Mouse (Mus musculus) cerebellum, adult 11-12 months (tissue): ENCODE results near the gene Tm4sf5.
A peak's percentile ranks its signal among the peaks of the same experiment; 100 is the strongest.
"Not testable (repeated sequence)": the region's sequence is repeated elsewhere in the genome, so short reads cannot be mapped to it uniquely, and the experiment has no call there.

Experiments used
- DNase-seq: peaks from one replicate; pipeline ENCODE4 v3.0.0; 2022

Tm4sf5 gene

DNA sequence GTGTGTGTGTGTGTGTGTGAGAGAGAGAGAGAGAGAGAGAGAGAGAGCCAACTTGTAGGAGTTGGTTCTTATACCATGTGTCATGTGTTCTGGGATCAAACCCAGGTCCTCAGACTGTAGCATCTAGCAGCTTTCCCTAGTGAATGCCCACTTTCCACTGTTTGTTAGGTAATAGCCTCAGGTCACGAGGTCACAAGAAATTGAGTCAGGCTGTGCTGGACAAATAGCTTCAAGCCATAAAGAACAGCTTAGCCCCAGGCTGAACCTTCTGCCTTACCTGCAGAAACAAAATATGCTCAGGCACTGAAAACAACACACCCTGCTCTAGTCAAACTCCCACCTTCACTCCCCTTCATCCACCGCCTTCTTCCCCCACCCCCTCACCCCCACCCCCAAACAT, 6.2 kb downstream of the Tm4sf5 start:
- DNase-seq, result no peak

DNA sequence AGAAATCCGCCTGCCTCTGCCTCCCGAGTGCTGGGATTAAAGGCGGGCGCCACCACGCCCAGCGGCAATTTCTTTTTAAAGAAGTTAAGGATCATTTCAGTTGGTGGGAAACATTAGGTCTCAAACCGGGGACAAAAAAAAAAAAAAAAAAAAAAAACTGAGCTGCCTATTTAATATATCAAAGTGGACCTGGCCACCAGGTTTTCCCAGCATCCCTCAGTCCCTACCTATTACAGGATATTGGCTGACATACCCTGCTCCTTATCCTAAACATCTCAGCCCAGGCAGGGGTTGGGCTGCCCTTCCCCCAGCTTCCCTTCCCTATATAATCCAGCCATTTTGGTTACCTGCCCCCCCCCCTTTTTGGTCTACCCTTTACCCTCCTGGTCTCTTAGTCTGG, 6.8 kb downstream of the Tm4sf5 start:
- DNase-seq, result no peak

DNA sequence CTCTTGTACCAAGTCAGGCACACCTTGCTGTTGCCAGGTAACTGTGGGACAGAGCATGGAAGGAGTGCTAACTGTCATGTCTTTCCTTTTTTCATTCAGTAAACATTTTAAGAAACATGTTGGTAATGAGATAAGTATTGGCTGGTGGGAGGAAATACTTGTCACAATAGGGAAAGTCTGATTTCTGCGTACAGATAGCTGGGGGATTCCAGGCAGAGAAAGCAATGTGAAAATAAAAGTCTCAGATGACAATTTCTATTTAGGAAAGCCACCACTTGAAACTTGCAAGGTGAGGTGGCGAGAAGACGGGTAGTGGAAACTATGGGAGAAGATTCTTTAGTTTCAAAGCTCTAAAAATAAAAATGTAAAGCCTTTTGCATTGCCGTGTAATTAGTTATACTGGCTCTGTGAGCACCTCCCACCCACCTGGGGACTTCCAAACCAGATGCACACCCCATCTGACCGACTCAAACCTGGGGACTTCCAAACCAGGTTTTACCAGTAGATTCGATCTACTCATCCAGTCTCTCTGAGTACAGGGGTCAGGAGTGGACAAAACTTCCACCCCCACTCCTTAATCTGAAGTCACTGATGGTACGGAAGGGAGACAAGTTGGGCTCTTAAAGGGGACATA, 7.8 kb downstream of the Tm4sf5 start:
- no peak for DNase-seq

DNA sequence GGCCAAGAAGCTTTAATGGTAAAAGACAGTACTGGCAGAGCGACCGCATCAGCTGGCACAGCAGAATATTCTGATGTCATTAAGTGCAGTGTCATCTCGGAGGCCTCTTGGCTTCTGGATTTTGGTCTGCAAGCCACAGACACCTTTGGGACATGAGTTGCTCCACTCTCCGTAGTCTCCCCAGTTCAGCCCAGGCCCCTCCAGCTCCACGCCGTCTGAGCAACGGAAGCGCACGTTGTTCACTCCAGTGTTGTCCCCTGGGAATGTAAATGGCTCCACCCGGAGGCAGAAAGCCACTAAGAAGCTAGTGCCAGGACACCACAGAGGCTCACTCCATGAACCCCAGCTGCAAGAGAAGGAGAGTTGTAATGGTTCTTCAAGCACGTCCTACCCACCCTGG, 8.5 kb downstream of the Tm4sf5 start:
- DNase-seq, result no peak

DNA sequence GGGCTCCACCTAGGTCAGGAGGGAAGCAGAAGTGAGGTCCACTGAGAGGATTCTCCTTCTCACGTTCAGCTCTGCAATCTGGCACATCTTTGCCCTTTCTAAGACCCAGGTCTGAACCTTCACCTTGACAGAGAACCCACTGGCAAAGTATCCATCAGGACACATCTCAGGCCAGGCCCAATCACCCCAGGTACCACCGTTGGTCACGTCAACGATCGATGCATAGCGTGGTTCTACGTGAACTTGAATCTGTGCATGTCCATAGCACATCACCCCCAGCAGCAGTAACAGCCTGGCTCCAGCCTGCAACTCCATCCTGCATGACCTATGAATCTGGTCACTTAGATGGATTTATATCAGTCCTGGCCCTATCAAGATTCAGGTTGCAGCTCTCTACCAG, 9.2 kb downstream of the Tm4sf5 start, which contains the start of gene Vmo1:
Vmo1 (minus strand) TSS at position 329 of the 400 bp plus-strand sequence.
- no peak for DNase-seq

DNA sequence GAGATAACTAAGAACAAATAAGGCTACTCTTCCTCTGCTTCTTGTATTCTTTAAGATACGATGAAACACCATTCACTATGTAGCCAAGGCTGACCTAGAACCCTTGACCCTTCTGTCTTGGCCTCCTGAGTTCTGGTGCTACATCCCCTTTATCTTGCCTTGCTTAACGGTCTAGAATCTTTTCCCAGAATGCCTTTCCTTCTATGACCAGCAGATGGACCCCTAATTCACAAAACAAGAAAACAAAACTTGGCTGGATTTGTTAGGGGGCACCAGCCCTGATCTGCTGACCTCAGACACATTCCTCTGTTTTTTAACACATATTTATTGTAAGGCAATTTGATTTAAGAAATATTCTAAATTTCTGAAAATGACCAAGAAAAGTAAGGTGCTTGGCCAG, 11.3 kb downstream of the Tm4sf5 start:
- no peak for DNase-seq

DNA sequence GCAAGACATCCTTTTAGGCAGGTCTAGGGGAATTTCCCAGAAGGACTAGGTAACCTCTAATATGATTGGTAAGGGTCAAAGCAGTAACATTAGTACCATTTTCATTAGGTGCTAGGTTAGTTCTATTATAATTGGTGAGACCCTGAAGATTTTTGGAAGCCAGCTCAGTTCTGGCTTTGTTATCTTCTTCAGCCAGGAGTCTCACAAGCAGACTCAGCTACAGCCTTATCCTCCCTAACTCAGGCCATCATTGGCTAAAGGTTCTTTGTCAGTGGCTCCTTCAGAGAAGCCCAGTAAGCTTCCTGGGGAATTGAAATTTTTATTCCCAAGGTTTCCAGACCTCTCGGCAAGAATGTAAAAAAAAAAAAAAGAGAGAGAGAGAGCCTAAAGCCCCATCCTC, 13.4 kb downstream of the Tm4sf5 start:
- no peak for DNase-seq

DNA sequence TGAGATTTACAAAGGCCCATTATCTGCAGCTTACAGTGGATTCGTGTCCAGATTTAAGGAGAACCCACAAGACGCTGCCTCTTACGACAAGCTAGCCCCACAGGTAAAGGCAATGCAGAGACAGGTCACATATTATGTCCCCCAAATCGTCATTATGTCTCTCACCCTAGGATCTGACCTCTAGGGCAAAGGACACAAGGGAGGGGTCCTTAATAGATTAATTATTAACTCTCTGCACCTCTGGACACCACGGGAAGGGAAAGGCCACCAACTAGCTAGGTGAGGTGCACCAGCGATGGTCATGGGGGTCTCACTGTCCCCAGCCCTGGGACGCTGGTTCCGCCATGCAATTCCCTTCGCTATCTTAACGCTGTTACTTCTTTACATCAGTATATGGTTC, 13.9 kb downstream of the Tm4sf5 start, which contains the start of gene Gltpd2:
Gltpd2 (plus strand) TSS at position 274 of the 400 bp plus-strand sequence.
- no peak for DNase-seq

DNA sequence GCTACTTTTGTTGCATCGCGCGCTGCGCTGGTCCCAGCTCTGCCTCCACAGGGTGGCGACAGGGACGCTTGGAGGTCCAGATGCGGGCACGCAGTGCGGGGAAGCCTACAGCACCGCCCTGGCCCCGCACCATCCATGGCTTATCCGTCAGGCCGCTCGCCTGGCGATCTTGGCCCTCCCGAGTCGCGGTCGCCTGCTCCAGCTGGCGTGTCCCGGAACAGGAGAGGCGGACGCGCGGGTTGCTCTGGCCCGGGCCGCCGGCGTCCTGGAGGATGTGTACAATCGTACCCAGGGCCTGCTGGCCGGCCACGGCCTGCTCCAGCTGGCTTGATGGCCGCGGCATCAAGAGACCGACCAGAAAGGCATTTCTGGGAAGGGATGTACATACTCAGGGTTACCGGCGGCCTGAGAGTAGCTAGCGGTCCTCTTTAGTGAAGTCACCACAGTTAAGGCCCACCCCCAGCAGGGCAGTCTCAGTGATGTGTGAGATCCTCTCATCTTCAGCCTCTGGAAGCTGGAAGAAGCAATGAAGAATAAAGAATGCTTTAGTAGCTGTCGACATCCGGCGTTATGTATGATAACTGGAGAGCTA, 15.2 kb downstream of the Tm4sf5 start:
- DNase-seq, result peak; percentile 43

DNA sequence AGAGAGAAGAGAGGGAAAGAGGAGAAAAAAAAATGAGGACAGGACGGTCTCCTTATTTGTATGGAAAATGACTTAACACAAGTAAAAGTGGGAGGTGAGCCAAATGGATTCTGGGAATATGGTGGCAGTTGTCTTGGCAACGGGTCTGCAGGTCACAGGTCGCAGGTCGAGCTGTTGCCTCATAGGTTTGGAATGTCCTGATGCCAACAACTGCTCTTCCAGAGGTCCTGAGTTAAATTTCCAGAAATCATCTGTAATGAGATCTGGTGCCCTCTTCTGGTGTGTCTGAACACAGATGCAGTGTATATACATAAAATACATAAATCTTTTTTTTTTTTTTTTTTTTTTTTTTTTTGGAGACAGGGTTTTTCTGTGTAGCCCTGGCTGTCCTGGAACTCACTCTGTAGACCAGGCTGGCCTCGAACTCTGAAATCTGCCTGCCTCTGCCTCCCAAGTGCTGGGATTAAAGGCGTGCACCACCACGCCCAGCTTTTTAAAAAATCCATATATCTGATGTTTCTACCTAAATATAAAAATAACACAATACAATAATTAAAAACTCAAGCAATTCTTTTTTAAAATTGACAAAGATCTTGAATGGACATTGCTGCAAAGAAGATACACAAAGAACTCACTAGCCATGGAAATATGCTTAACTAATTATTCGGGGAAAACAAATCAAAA, 18.4 kb downstream of the Tm4sf5 start:
- DNase-seq, result peak; percentile 25

DNA sequence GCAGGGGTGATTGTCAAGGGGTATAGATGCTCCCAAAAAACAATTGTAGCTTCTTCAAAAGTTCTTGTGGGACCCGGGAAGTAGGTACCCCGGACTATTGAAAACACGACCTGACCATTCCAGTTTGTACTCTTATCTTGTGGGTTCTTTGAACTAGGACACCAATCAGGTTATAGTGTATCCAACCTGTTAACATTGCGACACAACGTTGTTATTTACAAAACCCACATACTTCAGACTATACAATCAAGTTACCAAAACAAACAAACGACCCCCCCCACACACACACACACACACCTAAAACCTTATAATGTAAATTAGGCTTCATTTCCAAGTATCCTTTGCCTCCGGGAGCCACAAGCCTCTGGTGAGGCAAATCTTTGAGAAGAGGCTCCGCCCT, 19.7 kb downstream of the Tm4sf5 start:
- no peak for DNase-seq

DNA sequence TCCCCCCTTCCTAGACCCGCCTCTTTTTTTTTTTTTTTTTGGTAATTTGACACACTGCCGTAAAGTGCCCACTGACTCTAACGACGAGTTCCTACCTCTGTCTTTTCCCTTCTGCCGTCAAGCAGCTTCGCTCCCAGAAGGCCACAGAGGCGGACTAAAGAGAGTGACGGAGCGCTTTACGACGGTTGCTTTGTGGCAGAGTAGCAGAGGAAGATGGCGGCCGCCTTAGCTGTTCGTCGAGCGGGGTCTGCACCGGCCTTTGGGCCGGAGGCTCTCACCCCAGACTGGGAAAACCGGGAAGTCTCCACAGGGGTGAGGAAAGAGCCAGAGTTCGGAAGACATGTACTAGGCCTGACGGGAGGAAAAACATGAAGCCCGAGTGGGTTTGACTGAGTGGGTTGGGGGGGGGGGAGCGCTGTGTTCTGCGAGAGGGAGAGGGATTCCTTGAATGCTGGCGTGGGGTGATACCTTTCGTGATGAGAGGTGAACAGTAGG, 20.2 kb downstream of the Tm4sf5 start, which contains the start of gene Psmb6:
Psmb6 (plus strand) TSS at position 184 of the 495 bp plus-strand sequence.
- peak; percentile 95 for DNase-seq

DNA sequence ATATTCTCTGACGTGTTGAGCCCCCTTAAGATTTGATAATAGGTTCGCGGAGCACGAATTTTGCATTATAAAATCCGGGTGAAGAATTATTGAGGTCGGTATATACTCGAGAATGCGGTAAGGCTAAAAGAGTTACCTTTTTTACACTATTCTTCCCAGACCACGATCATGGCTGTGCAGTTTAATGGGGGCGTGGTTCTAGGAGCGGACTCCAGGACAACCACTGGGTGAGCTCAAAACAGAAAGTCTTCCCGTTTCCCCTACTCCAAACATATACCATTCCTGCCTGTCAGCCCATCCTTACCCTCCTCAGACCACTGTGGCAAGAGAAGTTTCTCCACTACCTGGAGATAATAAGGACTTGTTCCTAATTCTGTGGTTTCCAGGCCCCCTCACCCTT, 20.7 kb downstream of the Tm4sf5 start:
- no peak for DNase-seq

DNA sequence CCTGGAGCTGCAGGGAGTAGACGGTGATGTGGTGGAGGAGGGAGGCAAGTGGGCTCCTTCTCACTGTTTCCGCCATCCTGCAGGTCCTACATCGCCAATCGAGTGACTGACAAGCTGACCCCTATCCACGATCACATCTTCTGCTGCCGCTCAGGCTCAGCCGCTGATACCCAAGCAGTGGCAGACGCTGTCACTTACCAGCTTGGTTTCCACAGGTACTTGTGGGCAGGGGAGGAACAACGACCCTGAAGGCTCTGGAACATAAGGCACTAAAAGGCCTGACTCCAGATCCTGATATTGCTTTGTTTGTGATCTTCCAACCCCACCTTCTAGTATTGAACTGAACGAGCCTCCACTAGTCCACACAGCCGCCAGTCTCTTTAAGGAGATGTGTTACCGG, 21.2 kb downstream of the Tm4sf5 start:
- DNase-seq, result peak; percentile 21

DNA sequence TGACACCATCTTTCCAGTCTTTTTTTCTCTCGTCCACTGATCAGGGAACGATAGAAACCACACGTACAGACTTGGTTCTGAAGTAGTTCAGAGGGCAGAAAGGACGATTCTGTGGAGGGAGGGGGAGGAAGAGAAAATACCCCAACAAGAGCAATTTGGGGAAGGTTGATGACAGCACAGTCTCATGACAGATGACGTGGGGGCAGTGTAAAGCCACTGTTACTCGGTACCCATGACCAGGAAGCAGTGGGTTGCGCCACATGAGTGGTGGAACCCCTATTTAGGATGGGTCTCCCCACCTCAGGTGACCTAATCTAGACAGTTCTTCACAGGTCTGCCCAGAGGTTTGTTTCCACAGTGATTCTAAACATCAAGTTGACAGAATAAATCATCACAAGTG, 23.6 kb downstream of the Tm4sf5 start:
- no peak for DNase-seq

DNA sequence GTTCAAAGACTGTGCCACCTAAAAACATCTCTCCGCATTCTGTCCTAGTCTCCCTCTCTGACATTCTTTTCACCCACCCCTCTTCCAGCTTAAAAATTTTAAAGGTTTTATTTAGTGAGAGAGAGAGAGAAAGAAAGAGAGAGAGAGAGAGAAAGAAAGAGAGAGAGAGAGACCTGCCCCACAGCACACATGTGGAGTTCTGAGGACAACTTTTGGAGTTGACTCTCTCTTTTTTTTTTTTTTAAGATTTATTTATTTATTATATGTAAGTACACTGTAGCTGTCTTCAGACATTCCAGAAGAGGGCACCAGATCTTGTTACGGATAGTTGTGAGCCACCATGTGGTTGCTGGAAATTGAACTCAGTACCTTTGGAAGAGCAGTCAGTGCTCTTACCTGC, 26.0 kb downstream of the Tm4sf5 start:
- not testable (repeated sequence) for DNase-seq

DNA sequence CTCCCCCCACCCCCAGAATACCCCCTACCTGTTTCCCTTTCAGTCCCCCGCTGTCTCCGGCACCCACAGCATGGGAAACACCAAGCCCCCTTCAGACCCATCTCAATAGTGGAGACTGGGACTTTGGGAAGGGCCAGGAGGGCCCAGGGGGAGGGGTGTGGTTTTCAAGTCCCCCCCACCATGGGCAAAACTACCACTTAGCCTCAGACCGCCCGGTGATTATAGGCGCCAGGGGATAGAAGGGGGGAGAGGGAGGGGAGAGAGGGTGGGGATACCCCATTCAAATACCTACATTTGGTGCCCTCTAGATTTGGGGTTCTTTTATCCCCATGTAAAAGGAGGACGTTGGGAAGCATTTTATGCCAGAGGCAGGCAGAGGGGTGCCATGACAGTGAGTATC, 27.8 kb downstream of the Tm4sf5 start, which contains the start of gene Gm40193:
Gm40193 (minus strand) TSS at position 101 of the 400 bp plus-strand sequence.
- DNase-seq, result no peak

DNA sequence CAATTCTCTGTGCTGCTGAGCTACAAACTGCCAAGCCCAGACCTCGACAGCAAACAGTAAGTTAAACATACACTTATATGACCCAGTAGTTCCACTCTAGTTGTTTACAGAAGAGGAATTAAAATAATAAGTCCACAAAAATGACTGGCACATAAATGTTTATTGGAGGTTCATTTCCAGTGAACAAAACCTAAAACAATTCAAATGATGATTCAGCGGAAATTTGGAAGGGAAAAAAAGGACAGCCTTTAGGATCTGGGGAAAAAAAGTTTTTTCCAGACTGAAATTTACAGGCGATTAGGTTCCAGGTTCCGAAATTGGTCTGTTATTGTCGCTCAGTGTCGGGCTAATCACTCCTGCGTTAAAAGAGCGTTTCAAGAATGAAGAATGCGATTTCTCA, 34.4 kb downstream of the Tm4sf5 start:
- no peak for DNase-seq

DNA sequence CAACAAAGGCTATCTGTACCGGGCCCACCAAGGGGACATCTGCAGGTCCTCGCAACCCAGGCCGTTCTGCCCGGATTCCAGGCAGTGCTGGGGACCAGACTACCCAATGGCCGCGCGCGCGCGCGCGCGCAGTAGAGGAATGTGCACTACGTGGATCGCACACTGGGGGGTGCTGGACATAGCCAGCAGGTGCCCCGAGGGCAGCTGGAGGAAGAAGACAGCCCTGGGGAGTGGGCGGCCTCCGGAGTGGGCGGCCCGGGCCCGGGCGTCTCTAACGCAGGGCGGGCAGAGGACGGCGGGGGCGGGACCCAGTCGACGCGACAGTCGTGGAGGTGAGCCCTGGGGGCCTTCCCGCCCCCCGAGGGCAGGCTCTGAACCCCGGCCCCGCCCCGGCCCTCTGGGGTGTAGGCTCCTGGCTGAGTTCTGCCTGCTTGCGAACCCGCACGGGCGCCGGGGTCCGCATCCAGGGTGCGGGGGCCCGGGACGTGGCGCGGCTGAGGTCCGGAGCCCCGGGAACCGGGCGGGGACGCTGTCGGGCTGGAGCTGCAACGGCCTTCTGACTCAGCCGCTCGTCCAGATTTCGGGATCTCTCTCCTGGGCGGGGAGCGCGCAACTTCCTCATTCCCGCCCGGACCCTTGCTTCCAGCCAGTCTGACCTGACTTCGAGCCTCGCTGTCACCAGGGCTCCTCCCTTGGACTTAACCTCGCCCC, 35.0 kb downstream of the Tm4sf5 start, which contains the start of gene Pld2:
Pld2 (plus strand) TSS at position 188 of the 711 bp plus-strand sequence.
- peak; percentile 40 for DNase-seq

DNA sequence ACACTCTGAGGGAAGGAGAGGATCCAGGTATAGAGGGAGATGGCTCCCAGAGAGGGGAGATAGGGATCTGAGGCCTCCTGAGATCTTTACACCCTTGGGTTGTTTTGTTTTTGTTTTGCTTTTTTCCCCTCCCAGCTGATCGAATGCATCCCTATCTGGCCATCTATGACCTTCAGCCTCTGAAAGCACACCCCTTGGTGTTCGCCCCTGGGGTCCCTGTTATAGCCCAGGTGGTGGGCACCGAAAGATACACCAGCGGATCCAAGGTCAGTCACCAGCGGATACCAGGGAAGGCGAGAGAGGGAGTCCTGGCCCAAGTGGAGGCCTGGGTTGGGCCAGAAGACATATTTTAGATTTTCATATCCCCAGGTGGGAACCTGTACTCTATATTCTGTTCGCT, 35.9 kb downstream of the Tm4sf5 start:
- DNase-seq, result no peak

DNA sequence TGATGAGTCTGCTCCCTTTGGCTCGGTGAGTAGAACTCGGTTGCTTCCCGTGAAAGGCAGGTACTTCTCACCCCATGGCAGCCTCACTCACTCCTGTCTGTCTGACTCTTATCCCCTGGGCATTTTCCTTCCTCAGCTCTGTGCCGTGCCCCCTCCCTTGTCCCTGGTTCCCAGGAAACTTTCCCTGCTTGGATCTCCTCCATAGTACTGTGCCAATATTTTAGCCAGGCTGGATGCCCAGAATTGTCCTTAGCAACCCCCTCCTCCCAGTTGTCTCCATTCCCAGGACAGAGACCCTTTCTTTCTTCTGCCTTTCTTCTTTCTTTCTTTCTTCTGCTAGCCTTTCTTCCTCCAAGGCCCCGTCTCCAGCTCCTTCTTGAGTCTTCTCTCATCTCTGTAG, 36.4 kb downstream of the Tm4sf5 start:
- DNase-seq, result no peak

DNA sequence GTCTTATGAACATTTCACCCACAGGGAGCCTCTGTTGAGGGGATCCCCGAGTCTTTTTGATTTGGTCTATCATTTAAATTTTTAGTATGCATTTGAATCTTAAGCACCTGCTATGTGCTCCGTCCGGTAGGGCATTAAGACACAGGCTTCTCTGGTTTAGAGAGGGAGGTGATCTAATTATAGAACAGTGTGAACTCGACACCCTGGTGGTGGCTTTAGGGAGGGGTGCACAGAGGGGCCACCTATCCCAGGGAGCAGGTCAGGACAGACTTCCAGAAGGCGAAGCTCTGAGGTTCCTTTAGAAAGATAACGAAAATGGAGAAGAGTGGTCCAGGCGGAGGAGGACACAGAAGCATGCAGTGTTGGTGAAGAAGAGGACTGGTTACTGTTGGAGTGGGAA, 39.5 kb downstream of the Tm4sf5 start:
- no peak for DNase-seq

DNA sequence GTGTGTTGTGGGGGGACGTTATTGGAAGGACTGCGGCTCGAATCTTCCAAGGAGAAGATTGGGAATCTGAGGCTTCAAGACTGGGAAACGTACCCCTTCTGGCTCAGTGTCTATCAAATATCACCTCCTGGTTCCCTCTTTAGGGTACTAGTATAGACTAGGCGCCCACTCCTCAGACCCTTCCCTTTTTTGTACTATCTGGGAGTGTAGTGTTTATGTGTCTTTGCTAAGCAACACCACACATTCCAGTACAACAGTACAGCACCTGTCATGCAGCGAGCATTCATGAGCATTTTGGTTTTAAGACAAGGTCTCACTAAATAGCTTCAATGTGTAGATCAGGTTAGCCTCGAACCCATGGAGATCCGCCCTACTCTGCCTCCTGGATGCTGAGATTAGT, 46.5 kb downstream of the Tm4sf5 start:
- no peak for DNase-seq
